Mouse (Mus musculus) stomach, postnatal 0 days (tissue): Measurements from ENCODE around the gene Plod1.

ENCODE experiments used
- CTCF ChIP-seq: IDR thresholded peaks from 2 replicates; pipeline ENCODE4 v1.5.1; 2016; ENCODE audit warnings: antibody characterized with exemption, low read depth, mild to moderate bottlenecking, moderate library complexity
- EP300 ChIP-seq: optimal IDR thresholded peaks from 2 replicates; pipeline ENCODE3; 2016; ENCODE audit warnings: antibody characterized with exemption

GRCm38 (mm10) chr4:147953590-147953989 is 17.0 kb upstream of the Plod1 start:
- no peak for TF ChIP-seq EP300
- TF ChIP-seq CTCF = peak; percentile 73
